Mouse (Mus musculus) brain, embryonic 14.5 days (tissue): Measurements from ENCODE around the gene Mrpl38. TPM values are rescaled to one million over a fixed set of nuclear protein-coding genes. Genes with fewer than 3 reads are reported as not detected.

Experiments used
- DNase-seq: peaks from one replicate; pipeline ENCODE4 v3.0.0-alpha.2; 2011; ENCODE audit warnings: low read depth
- CTCF ChIP-seq: fragments of 200-500 bp; IDR thresholded peaks from 2 replicates; pipeline ENCODE4 v1.5.1; 2012; ENCODE audit warnings: inconsistent platforms, mild to moderate bottlenecking, moderate library complexity, borderline replicate concordance; ENCODE audit not compliant: insufficient read depth, insufficient read length; ENCODE audit errors: extremely low read depth
- POLR2A ChIP-seq: fragments of 200-500 bp; IDR thresholded peaks from 2 replicates; pipeline ENCODE4 v1.6.1; 2012; ENCODE audit warnings: mild to moderate bottlenecking, inconsistent platforms, borderline replicate concordance; ENCODE audit not compliant: poor library complexity, insufficient read depth, insufficient read length, severe bottlenecking; ENCODE audit errors: extremely low read depth
- polyA plus RNA-seq: library from polyadenylated mRNA; depleted of rRNA; stranded (reverse); fragments of >200 nt; gene quantifications from 2 replicates; pipeline ENCODE4 v1.2.3, GENCODE M21; 2012; rRNA removed

Mrpl38 gene
- polyA plus RNA-seq, 1 experiment = 38.6 TPM

DNA sequence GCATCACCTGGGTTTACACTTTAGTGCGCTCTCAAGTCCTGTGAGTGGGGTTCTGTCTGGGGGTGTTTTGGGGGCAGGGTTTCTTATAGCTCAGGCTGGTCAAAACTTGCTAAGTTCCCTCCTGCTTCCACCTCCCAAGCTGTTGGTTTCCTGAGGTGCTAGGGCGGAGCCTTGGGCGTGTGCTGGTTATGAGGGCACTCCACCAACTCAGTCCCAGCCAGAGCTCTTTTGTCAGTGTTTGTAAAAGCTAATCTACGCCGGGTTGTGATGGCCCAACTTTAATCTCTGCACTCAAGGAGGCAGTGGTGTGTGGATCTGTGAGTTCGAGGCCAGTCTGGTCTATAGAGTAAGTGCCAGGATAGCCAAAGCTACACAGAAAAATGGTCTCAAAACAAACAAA, 54.5 kb downstream of the Mrpl38 start:
- no peak for TF ChIP-seq CTCF
- no peak for TF ChIP-seq POLR2A
- no peak for DNase-seq

DNA sequence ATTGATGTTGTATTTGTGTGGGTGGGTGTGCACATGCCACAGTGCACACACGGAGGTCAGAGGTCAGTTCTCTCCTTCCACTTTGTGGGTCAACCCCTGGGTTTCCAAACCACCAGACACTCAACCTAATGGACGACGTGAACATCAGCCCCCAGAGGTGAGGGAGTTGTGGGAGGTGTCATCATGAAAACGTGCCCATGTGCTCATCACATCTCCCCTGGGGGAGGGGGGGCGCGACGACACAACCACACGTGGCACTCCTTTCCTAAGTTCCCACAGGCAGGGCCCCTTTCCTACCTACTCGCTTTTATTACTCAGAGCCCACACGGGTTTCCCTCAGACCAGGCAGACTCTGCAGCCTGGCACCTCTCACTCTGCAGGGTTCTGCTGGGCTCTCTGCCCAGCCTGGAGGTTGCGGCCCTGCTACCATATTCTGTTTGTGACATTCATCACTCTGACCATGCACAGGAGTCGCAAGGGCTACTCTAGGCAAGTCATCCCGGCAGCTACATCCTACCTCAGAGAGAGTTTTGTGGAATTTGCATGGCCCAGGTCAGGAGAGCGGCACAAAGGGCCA, 55.5 kb downstream of the Mrpl38 start:
- DNase-seq = no peak
- TF ChIP-seq CTCF = no peak
- TF ChIP-seq POLR2A = no peak

Other genes starting within 250 kb of the Mrpl38 start
- 0.64 and 1.2 TPM in 2 replicates for gene Smim5, start 238.9 kb downstream of the Mrpl38 start, polyA plus RNA-seq
- not detected in 2 replicates for gene Smim6, start 226.9 kb downstream of the Mrpl38 start, polyA plus RNA-seq
- gene Sap30bp, start 205.6 kb downstream of the Mrpl38 start, polyA plus RNA-seq = 57.6 and 69.8 TPM in 2 replicates
- gene Recql5, start 205.4 kb downstream of the Mrpl38 start, polyA plus RNA-seq = 28.2 and 38.0 TPM in 2 replicates
- 0.91 and 2.1 TPM in 2 replicates for gene Itgb4, start 164.2 kb downstream of the Mrpl38 start, polyA plus RNA-seq
- 39.2 and 41.8 TPM in 2 replicates for gene Galk1, start 126.1 kb downstream of the Mrpl38 start, polyA plus RNA-seq
- 1,173 and 1,240 TPM in 2 replicates for gene H3f3b, start 110.9 kb downstream of the Mrpl38 start, polyA plus RNA-seq
- 67.3 and 87.0 TPM in 2 replicates for gene Unk, start 108.5 kb downstream of the Mrpl38 start, polyA plus RNA-seq
- 0.97 and 1.1 TPM in 2 replicates for gene Unc13d, start 60.9 kb downstream of the Mrpl38 start, polyA plus RNA-seq
- gene Wbp2, start 51.9 kb downstream of the Mrpl38 start, polyA plus RNA-seq = 142 and 148 TPM in 2 replicates
- gene Trim47, start 11.7 kb downstream of the Mrpl38 start, polyA plus RNA-seq = 4.2 and 5.3 TPM in 2 replicates
- 2.2 and 3.4 TPM in 2 replicates for gene Trim65, start 7.7 kb downstream of the Mrpl38 start, polyA plus RNA-seq
- 144 and 153 TPM in 2 replicates for gene Fbf1, start 29.3 kb upstream of the Mrpl38 start, polyA plus RNA-seq
- gene Ten1, start 60.0 kb upstream of the Mrpl38 start, polyA plus RNA-seq = 55.6 and 64.5 TPM in 2 replicates
- 72.1 and 78.9 TPM in 2 replicates for gene Acox1, start 60.2 kb upstream of the Mrpl38 start, polyA plus RNA-seq
- 0.67 and 0.96 TPM in 2 replicates for gene Evpl, start 99.2 kb upstream of the Mrpl38 start, polyA plus RNA-seq
- 68.6 and 69.3 TPM in 2 replicates for gene Srp68, start 135.3 kb upstream of the Mrpl38 start, polyA plus RNA-seq
- 0.21 and 0.37 TPM in 2 replicates for gene Galr2, start 142.1 kb upstream of the Mrpl38 start, polyA plus RNA-seq
- 96.1 and 112 TPM in 2 replicates for gene Exoc7, start 168.4 kb upstream of the Mrpl38 start, polyA plus RNA-seq
- gene Foxj1, start 196.5 kb upstream of the Mrpl38 start, polyA plus RNA-seq = 22.2 and 29.7 TPM in 2 replicates